Mouse (Mus musculus): Measurements from ENCODE around the gene BC051019. TPM values are rescaled to one million over a fixed set of nuclear protein-coding genes. Genes with fewer than 3 reads are reported as not detected.

Gene BC051019
- not detected for total RNA-seq (2021)

DNA sequence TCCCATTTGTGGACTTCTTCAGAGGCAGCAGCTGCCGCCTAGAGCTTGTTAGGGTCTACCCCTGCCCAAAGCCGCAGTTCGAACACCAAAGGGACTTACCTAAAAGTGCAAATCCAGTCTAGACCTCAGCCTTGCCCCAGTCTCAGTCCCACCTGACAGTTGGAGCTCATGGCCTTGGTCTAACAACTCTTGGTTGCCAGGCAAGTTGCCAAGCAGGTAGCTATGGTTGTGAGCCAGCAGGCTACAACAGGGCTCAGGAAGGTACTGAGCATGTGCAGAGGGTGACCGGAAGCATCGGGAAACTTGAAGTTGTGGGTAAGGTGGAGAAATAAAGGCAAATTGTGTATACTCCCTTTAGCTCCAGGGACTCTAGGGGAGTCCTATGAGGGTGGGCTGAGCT is at the start of gene BC051019:
BC051019 (minus strand) TSS at position 154 of the 400 bp plus-strand sequence.
- no peak for DNase-seq (ENCODE audit: low spot score in 2 of 2)
- intact Hi-C loops (cut with DNase I) = no loop called here

DNA sequence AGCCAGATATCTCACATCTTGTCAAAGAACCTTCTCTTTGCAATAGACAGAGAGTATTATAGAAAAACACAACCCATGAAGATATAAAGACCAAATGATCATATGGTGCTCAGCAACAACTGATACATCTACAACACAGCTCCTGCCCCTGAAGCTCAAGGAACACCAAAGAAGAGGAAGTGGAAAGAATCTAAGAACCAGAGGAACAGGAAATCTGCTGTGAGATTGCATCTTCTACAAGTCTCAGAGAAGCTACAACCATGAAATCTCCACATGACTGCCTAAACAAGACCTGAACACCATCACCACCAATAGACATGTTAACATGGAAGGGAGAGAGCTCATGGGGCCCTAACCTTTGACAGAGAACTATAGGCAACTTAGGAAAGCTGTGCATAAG is 48.6 kb upstream of the BC051019 start:
- intact Hi-C loops (cut with DNase I) = no loop called here
- DNase-seq (ENCODE audit: low spot score in 2 of 2) = no peak

DNA sequence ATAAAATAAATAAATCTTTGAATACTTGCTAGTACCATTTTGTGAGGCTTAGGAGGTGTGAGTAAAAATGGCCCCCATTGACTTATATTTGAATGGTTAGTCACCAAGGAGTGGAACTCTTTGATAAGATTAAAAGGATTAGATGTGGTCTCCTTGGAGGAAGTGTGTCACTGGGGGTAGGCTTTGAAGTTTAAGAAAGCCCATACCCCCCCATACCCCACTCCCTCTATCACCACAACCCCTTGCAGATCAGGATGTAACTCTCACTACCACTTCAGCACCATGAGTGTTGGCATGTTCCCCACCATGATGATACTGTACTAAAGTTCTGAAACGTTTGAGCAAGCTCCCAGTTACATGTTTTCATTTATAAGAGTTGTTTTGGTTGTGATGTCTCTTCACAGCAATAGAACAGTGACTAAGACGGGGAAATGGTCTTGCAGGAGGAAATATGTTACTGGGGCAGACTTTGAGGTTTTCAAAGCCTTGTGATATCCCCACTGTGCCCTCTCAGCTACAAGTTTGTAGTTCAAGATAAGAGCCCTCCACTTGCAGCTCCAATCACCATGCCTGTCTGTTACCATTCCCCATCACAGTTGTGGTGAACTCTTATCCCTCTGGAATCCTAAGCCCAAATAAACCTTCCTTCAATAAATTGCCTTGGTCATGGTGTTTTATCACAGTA is 45.2 kb upstream of the BC051019 start:
- no peak for DNase-seq (ENCODE audit: low spot score in 2 of 2)
- intact Hi-C loops (cut with DNase I) = no loop called here

DNA sequence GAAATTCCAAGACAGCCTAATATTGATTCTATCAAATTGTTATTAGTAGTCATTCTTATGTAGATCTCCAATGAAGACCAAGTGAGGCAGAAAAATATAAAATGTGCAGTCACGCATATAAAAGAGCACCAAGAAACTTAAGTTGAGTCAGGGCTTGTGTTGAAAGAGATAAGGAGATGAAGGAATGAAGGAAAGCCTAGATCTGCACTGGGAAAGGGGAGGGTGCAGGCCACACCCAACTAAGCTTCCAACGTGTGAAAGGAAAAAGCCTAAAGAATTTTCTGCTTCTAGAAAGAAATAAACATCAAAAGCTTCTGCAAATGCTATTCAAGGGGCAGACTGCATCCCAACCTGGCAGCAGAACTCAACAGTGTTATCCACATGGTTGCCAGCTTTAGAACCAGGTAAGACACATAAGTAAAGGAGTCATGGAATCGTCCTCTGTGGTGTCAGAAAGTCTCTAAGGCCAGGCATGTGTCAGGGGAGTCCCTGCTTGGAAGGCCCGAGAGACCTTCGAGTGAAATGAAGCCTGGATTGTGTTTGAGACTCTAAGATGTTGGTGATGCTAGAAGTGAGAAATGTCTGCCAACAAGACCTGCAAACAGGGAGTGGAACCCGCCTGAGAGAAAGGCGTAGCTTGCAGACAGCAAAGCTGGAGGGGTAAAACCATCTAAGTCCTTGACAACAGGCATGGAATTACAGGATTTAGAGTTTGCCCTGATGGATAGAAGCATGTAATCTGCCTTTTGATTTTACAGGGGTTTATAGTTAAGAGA is 44.1 kb upstream of the BC051019 start:
- DNase-seq (ENCODE audit: low spot score in 2 of 2) = no peak
- intact Hi-C loops (cut with DNase I) = no loop called here

DNA sequence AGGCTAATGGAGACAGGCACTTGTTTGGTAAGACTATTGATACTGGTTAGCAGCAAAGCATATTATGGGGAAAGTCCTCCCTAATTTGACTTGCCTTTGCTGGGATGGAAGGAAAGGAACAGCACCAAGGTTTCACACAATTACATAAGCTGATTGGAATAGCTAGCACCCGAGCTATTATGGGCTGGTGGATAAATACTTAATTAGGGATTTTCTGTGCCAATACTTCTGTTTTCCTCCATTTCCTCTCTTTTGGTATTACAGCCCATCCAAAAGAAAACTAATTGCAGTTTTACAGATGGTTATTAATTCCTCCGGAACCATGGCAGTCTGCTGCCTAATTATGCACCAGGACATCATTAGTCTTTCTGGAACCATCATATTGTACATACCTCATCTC is 40.4 kb upstream of the BC051019 start:
- intact Hi-C loops (cut with DNase I) = no loop called here
- DNase-seq (ENCODE audit: low spot score in 2 of 2) = no peak

DNA sequence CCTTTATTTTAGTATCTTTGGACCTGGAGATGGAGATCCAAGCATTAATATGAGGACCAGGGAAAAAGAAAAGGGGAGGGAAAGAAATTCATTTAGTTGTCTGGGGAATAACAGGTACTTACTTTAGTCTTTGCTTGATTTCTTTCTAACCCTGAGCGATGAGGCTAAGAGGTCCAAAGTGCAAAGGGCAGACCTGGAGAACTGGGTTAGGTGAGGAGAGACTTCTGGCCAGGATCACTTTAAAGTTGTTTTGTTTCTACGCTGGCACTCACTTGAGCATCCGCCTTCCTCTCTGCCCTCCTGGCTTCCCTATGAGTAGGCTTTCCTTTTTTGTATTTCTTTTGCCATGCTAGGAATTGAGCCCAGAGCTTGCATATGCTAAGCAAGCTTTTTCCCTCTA is 32.6 kb upstream of the BC051019 start:
- intact Hi-C loops (cut with DNase I) = no loop called here
- no peak for DNase-seq (ENCODE audit: low spot score in 2 of 2)

DNA sequence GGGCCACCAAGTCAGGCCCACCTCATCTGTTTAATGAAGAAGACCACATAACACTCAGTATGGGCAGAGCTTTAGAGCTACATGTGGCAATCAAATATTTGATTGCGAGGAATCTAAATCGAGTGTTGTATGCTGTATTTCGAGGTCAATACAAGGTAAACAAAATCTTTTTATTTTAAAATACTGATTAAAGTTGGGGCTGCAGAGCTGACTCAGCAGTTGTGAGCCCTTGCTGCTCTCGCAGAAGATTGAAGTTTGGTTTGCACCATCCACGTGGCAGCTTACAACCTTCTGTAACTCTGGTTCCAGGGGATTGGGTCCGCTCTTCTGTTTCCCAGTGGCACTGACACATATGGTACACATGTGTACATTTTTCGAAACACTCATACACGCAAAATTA is 30.4 kb upstream of the BC051019 start:
- DNase-seq (ENCODE audit: low spot score in 2 of 2) = no peak
- intact Hi-C loops (cut with DNase I) = no loop called here

DNA sequence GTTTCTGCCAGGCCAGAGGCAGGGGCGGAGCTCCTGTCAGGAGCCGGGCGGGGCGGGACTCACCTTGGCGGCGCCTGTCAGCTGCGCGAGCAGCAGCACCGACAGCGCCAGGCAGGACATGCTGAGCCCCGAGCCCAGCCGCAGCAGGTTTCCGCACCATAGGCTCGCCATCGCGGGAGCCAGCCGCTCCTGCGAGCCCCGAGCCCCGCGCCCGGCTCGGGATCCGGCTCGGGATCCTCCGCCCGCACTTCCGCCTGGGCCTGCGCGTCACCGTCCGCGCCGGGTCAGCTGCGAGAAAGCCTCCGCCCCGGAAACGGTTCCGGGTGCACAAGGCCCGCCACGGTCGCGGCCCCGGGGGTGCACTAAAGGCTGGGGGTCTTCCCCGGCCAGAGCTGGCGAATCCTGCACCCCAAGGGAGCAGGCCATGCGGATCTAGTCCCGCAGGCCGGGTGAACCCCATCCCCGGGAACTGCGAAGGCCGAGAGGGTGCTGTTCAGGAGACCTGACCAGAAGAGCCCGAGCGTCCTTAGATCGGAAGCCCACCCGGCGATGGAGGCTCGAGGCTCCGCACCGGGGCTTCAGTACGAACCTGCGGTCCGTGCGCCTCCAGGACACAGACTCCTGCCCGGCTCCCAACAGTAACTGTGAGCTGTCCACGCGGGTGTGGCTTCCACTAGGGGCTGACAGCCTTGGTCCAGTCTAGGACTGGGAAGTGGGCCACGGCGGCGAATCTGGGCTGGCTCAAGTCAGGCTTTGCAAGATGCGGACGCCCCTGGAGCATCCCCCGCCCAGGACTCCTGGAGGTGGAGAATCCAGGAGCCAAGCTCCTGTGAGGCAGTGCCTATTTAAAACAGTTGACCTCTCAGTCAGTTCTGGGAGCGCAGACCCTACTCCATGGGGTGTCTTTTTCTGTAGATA is 28.6 kb upstream of the BC051019 start, which contains the start of gene Tmem9b:
Tmem9b (minus strand) TSS at position 868 of the 918 bp plus-strand sequence.
- intact Hi-C loops (cut with DNase I) = no loop called here
- DNase-seq (ENCODE audit: low spot score in 2 of 2) = peak; percentile 83 to 89

DNA sequence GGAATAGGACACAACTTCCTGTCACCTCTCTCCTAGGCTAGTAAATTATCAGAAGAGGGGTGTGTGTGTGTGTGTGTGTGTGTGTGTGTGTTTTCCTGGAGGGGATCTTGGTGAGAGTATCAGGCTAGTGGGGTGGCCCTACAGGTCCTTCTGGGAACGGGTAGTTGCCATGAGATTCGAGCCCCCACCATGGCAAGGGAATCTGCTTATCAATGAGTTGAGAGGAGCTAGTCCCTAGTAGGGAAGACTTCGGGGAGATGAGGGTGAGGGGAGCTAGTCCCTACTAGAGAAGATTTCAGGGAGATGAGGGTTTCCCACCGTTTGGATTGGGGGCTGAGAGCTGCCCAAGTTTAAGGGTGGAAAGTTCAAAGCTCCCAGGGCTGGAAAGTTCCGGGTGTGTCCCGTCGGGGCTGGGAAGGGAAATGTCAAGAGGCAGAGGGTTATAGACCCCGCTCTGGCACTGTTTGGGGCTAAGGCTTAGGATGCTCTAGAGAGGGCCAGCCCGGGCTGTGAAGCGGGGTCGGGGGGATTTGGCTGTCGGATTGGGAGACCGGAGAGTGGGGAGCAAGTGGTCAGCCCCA is 27.9 kb upstream of the BC051019 start:
- DNase-seq (ENCODE audit: low spot score in 2 of 2) = no peak
- intact Hi-C loops (cut with DNase I) = no loop called here

DNA sequence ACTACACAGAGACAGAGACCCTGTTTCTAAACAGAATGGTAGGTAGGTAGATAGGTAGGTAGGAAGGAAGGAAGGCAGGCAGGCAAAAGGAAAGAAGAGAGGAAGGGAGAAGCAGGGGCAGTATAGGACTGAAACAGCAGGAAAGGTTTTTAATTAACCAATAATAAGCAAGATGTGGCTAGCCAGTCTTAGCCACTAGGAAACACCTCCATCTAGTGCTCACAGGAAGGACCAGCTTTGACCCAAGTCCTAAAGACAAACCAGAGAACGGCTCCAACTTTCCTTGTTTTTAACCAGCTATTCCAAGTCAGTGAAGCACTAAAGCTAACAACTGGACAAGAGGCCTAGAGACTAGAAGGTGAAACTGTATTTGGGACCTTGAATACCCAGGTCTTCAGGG is 24.1 kb upstream of the BC051019 start:
- no peak for DNase-seq (ENCODE audit: low spot score in 2 of 2)
- intact Hi-C loops (cut with DNase I) = no loop called here

DNA sequence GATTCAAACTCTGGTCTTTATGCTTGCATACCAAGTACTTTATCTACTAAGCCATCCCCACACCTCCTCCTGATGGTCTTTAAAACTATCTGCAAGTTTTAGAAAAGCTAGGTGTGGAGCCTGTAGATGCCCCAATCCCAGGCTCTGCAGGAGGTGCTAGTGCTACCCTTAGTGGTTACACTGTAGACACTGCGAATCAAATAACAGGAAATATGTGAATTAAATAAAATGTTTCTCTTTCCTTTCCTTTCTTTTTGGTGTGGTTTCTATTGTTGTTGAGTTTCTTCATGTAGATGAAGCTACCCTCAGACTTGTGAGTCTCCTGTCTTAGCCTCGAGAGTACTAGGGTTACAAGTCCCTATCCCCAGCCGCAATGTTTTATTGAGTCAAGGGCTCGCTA is 18.1 kb upstream of the BC051019 start:
- intact Hi-C loops (cut with DNase I) = no loop called here

DNA sequence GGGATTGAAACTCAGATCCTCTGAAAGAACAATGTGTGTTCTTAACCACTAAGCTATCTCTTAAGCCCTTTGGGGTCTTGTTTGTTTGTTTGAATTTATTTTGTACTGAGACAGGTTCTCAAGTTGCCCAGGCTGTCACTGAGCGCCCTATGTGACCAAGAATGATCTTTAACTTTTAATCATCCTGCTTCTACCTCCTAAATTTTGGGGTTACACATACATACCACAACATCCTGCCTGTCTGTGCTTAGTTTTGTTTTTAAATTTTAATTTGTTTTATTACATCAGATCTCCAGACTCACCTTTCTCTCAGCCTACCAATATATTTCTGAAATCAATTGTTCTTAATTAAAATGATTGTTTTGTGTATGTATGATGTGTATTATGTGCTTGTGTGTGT is 17.4 kb upstream of the BC051019 start:
- DNase-seq (ENCODE audit: low spot score in 2 of 2) = no peak
- intact Hi-C loops (cut with DNase I) = no loop called here

More for the DNA sequence above, 18.1 kb upstream of the BC051019 start:
- no peak for DNase-seq (ENCODE audit: low spot score in 2 of 2)

DNA sequence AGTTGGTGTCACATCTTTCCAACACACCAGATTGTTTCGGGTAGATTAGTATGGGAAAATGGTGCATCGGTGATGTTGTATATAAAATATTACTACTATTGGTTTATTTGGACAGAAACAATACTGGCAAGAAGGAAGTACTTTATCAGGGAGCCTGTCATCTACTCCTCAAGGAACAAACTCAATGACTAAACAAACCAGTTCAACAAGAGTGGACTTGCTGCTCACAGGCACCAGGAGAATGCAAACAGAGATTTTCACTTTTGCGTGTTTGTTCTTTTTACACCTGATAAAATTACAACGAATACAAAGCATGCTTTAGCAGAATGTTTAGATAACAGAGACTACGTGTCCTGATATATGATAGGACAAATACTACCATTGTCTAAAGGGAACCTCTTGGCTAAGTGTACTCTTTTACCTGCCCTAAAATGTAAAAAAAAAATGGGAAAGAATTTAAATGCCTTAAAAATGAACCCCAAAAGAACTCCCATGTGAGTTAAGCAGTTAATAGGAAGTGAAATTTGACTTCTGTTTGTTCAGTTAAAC is 16.2 kb upstream of the BC051019 start:
- intact Hi-C loops (cut with DNase I) = no loop called here
- DNase-seq (ENCODE audit: low spot score in 2 of 2) = no peak

DNA sequence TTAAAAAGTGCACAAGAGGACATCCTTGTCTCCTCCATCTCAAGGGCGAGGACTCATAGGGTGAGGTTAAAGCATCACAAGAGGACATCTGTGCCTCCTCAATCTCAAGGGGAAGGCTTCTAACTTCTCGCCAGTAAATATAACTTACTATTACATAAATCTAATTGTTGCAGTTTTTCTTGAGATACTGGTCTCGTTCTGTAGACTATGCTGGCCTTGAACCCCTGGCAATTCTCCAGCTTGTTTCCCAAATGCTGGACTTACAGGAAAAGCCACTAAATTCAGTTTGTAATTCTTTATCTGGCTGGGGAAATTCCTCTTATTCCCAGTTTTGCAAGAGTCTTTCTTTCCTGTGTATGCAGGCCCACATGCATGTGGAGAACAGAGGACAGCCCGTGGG is 11.2 kb upstream of the BC051019 start:
- DNase-seq (ENCODE audit: low spot score in 2 of 2) = no peak
- intact Hi-C loops (cut with DNase I) = no loop called here

DNA sequence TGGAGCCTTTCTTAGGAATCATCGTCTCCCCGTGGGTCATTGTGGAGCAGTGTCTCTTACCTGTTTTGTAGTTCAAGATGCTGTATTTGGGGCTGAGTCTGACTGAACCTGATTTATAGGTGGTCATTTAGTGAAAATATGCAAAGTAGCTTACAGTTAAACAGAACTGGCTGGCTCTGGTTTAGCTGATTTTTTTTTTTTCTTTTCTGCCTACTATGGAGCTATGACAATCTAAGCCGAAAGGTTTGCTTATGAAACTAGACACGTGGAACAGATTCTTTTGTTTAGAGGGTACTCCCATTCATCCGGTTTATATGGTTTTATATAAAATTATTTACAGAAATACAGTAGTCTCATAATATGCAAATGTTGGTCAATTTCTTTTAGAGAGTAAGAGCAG is 8.0 kb upstream of the BC051019 start, which contains the start of gene Ascl3:
Ascl3 (minus strand) TSS at position 101 of the 400 bp plus-strand sequence.
- intact Hi-C loops (cut with DNase I) = no loop called here
- DNase-seq (ENCODE audit: low spot score in 2 of 2) = no peak

DNA sequence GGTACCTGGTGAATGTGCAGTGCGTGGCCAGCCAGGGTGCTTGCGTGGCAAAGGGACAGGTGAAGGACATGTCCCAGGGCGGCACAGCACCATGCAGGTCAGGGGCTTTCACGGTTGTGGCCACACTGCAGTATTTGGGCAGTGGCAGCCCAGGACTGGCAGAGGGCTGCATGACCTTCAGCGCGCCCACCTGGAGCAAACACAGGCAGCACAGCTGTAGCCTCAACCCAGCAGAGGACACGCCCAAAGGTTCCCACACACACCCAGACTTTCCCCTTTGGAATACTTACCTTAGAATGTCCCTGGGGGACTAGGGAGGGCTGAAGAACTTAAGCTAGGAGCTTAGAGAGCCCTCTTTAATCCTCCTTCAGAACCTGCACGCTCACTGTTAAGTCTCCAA is 536 bp downstream of the BC051019 start:
- no peak for DNase-seq (ENCODE audit: low spot score in 2 of 2)
- intact Hi-C loops (cut with DNase I) = no loop called here

DNA sequence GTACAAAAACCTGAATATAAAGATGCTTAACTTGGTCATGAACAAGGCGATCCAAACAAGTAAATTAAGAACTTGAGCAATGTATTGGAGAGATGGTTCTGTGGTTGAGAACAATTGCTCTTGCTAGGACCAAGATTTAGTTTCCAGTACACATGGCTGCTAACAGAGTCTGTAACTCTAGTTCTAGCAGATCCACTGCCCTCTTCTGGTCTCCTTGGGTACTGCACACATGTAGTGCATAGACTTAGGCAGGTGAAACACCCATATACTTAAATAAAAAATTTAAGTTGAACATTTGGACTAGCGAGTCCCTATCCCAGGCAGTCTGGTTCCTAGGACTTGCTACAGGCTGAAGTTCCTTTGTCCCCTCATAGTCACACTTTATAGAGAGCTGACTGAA is 1.0 kb downstream of the BC051019 start:
- DNase-seq (ENCODE audit: low spot score in 2 of 2) = no peak
- intact Hi-C loops (cut with DNase I) = no loop called here

DNA sequence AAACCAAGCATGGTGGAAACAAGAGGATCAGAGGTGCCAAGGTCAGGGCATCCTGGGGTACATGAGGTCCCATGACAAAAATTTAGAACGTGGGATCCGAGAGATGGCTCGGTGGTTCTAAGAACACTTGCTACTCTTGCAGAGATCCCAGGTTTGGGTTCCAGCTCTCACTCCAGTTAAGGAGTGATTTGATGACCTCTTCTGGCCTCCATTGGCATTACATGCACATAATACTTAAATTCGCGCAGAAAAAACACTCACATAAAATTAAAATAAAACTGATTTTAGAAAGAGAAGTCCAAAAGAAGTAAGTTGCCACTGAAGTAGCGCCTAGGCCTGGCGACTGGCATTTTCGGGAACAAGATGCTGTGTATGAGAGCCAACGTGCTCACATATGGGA is 4.4 kb downstream of the BC051019 start:
- peak; percentile 45 to 56 for DNase-seq (ENCODE audit: low spot score in 2 of 2)
- intact Hi-C loops (cut with DNase I) = loop anchor here (2.0 kb wide), 1 partner anchor 190 kb away; no protein-coding TSS in a partner anchor

DNA sequence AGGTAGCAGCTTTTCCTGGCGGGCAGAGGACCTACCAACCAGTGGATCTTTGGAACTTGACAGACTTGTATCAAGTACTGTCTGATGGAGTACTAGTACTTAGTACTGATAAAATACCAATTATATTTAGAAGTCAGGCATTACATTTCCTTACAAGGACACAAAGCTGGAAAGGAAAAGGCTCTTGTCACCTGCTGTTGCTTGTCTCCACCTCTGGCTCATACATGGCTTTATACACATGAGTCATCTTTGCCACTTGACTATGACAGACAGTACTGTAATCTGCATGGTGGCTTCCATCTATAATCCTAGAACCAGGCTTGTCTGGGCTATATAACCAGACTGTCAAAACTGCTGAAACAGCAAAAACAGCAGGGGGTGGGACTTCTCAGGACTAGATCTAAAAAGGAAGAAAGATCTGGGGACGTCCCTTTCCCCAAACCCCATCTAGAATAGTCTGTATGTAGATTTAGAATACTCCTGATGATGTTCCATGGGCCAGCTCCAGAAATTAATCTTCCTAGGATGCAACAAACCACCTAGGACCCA is 10.1 kb downstream of the BC051019 start:
- intact Hi-C loops (cut with DNase I) = no loop called here
- DNase-seq (ENCODE audit: low spot score in 2 of 2) = no peak
